Mouse (Mus musculus) liver, embryonic 14.5 days (tissue): ENCODE results near the gene Bcdin3d. TPM values are rescaled to one million over a fixed set of nuclear protein-coding genes. Genes with fewer than 3 reads are reported as not detected.
A peak's percentile ranks its signal among the peaks of the same experiment; 100 is the strongest.

Source experiments
- ATAC-seq: fragments of 200-750 bp; cut with Nextera tagmentation; 2 replicates; pipeline ENCODE4 v1.8.0; 2017; ENCODE audit warnings: moderate number of reproducible peaks, mild to moderate bottlenecking, moderate library complexity; ENCODE audit not compliant: insufficient read depth
- DNase-seq, 3 experiments: peaks; one replicate each; pipeline ENCODE4 v3.0.0-alpha.2; 2012 to 2013; ENCODE audit warnings: low read depth in 3 of 3, low spot score in 3 of 3
- H3K27ac ChIP-seq: fragments of 300-500 bp; sonication (generic); 2 replicates; pipeline ENCODE4 v1.5.1; 2014; ENCODE audit warnings: moderate library complexity, mild to moderate bottlenecking, control low read depth, inconsistent platforms
- H3K27me3 ChIP-seq: fragments of 300-500 bp; sonication (generic); 2 replicates; pipeline ENCODE4 v1.6.1; 2014; ENCODE audit warnings: mild to moderate bottlenecking, low read length, moderate library complexity; ENCODE audit not compliant: control insufficient read depth, insufficient read depth
- H3K36me3 ChIP-seq: fragments of 300-500 bp; sonication (generic); replicated peaks from 2 replicates; pipeline ENCODE4 v1.6.1; 2014; ENCODE audit warnings: low read depth; ENCODE audit not compliant: control insufficient read depth, insufficient read depth
- H3K4me1 ChIP-seq, 2 experiments: fragments of 200-500 bp in 1 of 2; fragments of 300-500 bp in 1 of 2; sonication (generic) in 1 of 2; replicated peaks; 2 replicates each; pipeline ENCODE4 v1.6.1; 2012 to 2014; ENCODE audit warnings: antibody characterized with exemption in 1 of 2, inconsistent platforms in 1 of 2, low read length in 1 of 2; ENCODE audit not compliant: control insufficient read depth in 2 of 2, insufficient read depth in 2 of 2
- H3K4me2 ChIP-seq: fragments of 300-500 bp; sonication (generic); 2 replicates; pipeline ENCODE4 v1.6.1; 2014; ENCODE audit warnings: low read depth, mild to moderate bottlenecking, control low read depth, moderate library complexity
- H3K4me3 ChIP-seq, 2 experiments: fragments of 200-500 bp in 1 of 2; fragments of 300-500 bp in 1 of 2; sonication (generic) in 1 of 2; 2 replicates each; pipeline ENCODE4 v1.5.1; 2012 to 2014; ENCODE audit warnings: low read depth in 2 of 2, low read length in 2 of 2, mild to moderate bottlenecking in 2 of 2, control low read depth in 1 of 2, inconsistent platforms in 1 of 2, moderate library complexity in 1 of 2; ENCODE audit not compliant: insufficient read depth in 1 of 2
- H3K9ac ChIP-seq: fragments of 300-500 bp; sonication (generic); replicated peaks from 2 replicates; pipeline ENCODE4 v1.6.1; 2014; ENCODE audit warnings: mild to moderate bottlenecking, control low read depth, moderate library complexity
- H3K9me3 ChIP-seq: fragments of 300-500 bp; sonication (generic); 2 replicates; pipeline ENCODE4 v1.6.1; 2016; ENCODE audit warnings: low read length, mixed read lengths; ENCODE audit not compliant: control insufficient read depth
- CTCF ChIP-seq: IDR thresholded peaks from 2 replicates; pipeline ENCODE4 v1.5.1; 2016; ENCODE audit warnings: antibody characterized with exemption, low read depth, control low read depth
- EP300 ChIP-seq: IDR thresholded peaks from 2 replicates; pipeline ENCODE4 v1.6.1; 2016; ENCODE audit warnings: antibody characterized with exemption, low read depth
- WGBS: fragments of 180-500 bp; shearing (Covaris S2); extraction: QIAGEN DNeasy Blood & Tissue Kit; methylation state at CpG from one replicate; pipeline ENCODE4 v1.1.7; 2014; ENCODE audit not compliant: insufficient replicate concordance; 5-methylcytosine and 5-hydroxymethylcytosine counted together
- polyA plus RNA-seq, 2 experiments: library from polyadenylated mRNA; depleted of rRNA in 1 of 2; stranded (reverse) in 1 of 2; unstranded in 1 of 2; fragments of >200 nt; fragmentation: Nextera tagmentation in 1 of 2; extraction: Ambion mirVana in 1 of 2; gene quantifications; 2 replicates each; pipeline versions ENCODE4 v1.2.1 to v1.2.3; 2012 to 2014

The Bcdin3d gene
- polyA plus RNA-seq, 2 experiments: 3.3 to 5.0 TPM

- Histone ChIP-seq H3K9me3 (no peaks in the 10 kb centered on the region), H3K4me1 (0 out of 4 replicates have a peak, but pooled peaks cover 0 to 5% of the 10 kb centered on the region in 2 experiments), H3K9ac (no peak overlapping the region), H3K27ac (no peak overlapping the region), H3K4me3 (no peak overlapping the region), H3K4me2 (no peak overlapping the region), H3K27me3 (no peaks in the 10 kb centered on the region), H3K36me3 (no peaks in the 10 kb centered on the region)
- 65% methylated on average over 4 of the region's 4 CpGs for whole genome bisulfite sequencing
- ATAC-seq (no peak), DNase-seq (no peak)
- no peak for TF ChIP-seq CTCF
- no peak for TF ChIP-seq EP300
These were observed 23.8 kb upstream of the Bcdin3d start for GRCm38 (mm10) chr15:99498356-99498755.

GRCm38 (mm10) chr15:99497527-99498242 is 23.2 kb upstream of the Bcdin3d start:
- H3K9me3 ChIP-seq: no peaks in the 10 kb centered on the region
- 0 out of 4 replicates have a peak, but pooled peaks cover 0 to 5% of the 10 kb centered on the region in 2 experiments for H3K4me1 ChIP-seq
- H3K9ac ChIP-seq: no peak overlapping the region
- WGBS: 33% methylated on average over 12 of the region's 12 CpGs
- H3K4me3 ChIP-seq: no peak overlapping the region
- DNase-seq (no peak), ATAC-seq (0 out of 2 replicates have a peak, but pooled peaks have one; percentile 18)
- no peaks in the 10 kb centered on the region for H3K27me3 ChIP-seq
- H3K4me2 ChIP-seq: no peak overlapping the region
- no peaks in the 10 kb centered on the region for H3K36me3 ChIP-seq
- TF ChIP-seq EP300: no peak
- no peak for TF ChIP-seq CTCF
- no peak overlapping the region for H3K27ac ChIP-seq

- no peak overlapping the region for H3K4me3 ChIP-seq
- H3K27me3 ChIP-seq: no peaks in the 10 kb centered on the region
- DNase-seq (no peak), ATAC-seq (no peak)
- H3K27ac ChIP-seq: no peak overlapping the region
- H3K4me1 ChIP-seq: 0 out of 4 replicates have a peak, but pooled peaks cover 0 to 5% of the 10 kb centered on the region in 2 experiments
- TF ChIP-seq CTCF (peak; percentile 76), EP300 (no peak)
- H3K9ac ChIP-seq: no peak overlapping the region
- no peaks in the 10 kb centered on the region for H3K9me3 ChIP-seq
- no peak overlapping the region for H3K4me2 ChIP-seq
- WGBS: 12% methylated on average over 4 of the region's 4 CpGs
- H3K36me3 ChIP-seq: no peaks in the 10 kb centered on the region
These were observed 22.5 kb upstream of the Bcdin3d start for GRCm38 (mm10) chr15:99497061-99497460.

- TF ChIP-seq CTCF: no peak
- no peak for TF ChIP-seq EP300
- DNase-seq (no peak), ATAC-seq (no peak)
- Histone ChIP-seq H3K27ac (no peak overlapping the region), H3K4me3 (no peak overlapping the region), H3K4me1 (no peaks in the 10 kb centered on the region), H3K4me2 (no peak overlapping the region), H3K36me3 (no peaks in the 10 kb centered on the region), H3K9me3 (no peaks in the 10 kb centered on the region), H3K27me3 (no peaks in the 10 kb centered on the region), H3K9ac (no peak overlapping the region)
- 24% methylated on average over 6 of the region's 6 CpGs for WGBS
These were observed 10.2 kb upstream of the Bcdin3d start for GRCm38 (mm10) chr15:99484745-99485144.

- DNase-seq: no peak
- TF ChIP-seq CTCF (no peak), EP300 (no peak)
- Histone ChIP-seq H3K4me2 (no peak overlapping the region), H3K4me3 (no peak overlapping the region), H3K27ac (no peak overlapping the region), H3K36me3 (no peaks in the 10 kb centered on the region), H3K9me3 (no peaks in the 10 kb centered on the region), H3K27me3 (no peaks in the 10 kb centered on the region), H3K4me1 (peaks cover 0 to 13% of the 10 kb centered on the region in 2 experiments; a peak in 2 of 4 replicates), H3K9ac (no peak overlapping the region)
- no peak for ATAC-seq
- WGBS: 53% methylated on average over 1 of the region's 1 CpGs
These were observed 1.3 kb upstream of the Bcdin3d start for GRCm38 (mm10) chr15:99475814-99476213.
